Mouse (Mus musculus) frontal cortex, postnatal 36 days (tissue): ENCODE results near the gene Arhgef26.

Experiments used
- DNase-seq, 2 experiments: peaks; one replicate each; pipeline ENCODE4 v3.0.0; 2022; ENCODE audit warnings: low spot score in 2 of 2

The Arhgef26 gene

DNA sequence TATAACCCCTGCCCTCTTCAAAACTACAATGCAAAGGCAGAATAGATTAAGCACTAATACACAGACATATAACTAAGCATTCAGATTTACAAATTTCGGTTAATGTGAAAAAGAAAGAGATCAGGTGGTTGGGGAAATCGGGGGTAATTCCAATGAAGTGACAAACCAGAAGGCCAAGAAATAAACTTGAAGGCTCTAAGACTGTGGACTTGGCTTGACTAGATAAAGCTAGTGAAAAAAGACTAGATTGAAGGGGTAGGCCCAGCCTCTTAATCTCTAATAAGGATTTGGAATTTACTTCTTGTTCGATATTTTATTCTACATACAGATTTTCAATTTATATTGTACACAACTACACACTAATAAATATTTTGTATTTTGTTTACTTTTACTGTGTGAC, at the start of gene Arhgef26:
Gene Arhgef26, plus strand, starts transcription at position 301 of the 400 bp plus-strand sequence.
- no peak for DNase-seq

DNA sequence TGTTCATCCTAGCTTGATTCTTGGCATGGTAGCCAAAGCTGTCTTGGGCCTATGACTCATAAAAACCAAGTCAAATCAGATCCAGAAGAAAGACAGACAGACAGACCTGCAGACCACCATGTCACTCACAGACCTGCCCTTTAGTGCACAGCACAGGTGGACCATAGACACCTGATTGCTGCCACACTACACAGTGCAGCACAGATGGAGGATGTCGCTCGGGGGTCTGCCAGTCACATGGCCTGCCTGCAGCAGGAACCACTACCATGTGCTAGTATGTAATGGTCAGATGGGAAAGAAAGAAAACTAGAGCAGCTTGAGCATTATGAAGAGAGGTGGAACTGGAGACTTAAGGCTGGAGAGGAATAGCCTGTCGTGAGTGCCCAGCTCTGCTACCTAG, 27.7 kb upstream of the Arhgef26 start:
- DNase-seq: no peak

DNA sequence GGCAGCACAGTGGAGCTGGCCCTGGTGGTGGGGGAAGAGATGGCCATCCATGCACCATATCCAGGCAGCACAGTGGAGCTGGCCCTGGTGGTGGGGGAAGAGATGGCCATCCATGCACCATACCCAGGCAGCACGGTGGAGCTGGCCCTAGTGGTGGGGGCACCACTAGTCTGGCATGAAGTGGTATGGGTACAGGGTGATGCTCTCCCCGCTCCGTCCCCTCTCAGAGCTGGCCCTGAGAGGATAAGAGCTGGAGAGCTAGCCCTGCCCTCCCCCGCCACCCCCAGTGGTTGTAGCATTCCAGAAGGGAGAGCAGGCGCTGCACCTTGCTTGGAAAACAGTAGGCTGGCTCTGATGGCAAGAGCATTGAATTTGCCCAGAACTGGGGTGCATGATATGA, 26.9 kb upstream of the Arhgef26 start:
- no peak for DNase-seq

DNA sequence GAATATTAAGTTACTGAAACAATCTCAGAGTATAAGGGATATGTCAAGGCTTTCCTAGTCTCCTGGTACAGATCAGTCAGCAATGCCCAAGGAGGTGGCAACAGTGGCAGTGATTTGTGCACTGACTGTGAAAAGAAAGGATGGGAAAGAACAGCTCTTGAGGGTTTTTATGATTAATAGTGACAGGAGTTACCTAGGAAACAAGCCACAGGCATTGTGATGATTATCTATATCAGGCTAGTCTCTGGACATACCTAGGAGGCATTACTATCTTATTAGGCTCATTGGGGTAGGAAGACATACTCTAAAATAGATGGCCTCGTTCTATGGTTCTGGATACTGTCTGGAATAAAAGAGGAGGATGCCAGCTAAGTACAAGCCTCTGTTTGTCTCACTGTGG, 13.4 kb upstream of the Arhgef26 start:
- no peak for DNase-seq

DNA sequence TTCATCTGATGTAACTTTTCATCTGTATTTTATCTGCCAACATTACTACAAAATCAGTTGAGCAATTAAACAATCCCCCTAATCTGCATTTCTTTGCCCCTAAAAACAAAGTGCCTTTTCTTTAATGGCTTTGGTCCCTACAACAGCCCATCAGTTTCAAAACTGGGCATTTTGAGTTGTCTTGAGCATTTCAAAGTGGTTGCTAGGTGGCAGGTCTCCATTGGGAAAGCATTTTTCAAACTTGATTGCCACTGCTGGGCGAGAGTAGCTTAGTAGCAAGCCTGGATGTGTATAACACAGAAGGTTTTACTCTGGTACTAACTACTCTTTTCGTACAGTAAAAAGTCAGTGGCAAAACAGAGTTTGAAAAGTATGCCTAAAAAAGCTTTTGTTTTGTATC, 10.2 kb upstream of the Arhgef26 start:
- DNase-seq: no peak

DNA sequence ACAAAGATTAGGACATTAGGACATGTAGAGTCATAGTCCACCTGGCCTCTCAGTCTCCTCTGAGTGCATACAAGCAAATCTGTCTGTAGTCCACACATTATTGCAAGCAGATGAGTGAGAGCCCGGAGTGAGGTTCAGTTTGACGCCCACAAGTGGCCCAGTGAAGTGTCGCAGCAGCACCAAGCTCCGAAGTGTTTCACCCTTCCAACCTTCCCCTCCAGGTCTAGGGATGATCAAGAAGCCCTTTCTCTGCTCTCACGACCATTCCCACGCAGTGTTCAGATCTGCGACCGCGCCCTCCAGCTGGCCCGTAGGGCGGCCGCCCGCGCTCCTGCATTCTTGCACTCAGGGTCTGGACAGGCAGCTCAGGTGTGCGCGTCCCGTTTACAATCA, 313 bp downstream of the Arhgef26 start:
- DNase-seq: no peak

DNA sequence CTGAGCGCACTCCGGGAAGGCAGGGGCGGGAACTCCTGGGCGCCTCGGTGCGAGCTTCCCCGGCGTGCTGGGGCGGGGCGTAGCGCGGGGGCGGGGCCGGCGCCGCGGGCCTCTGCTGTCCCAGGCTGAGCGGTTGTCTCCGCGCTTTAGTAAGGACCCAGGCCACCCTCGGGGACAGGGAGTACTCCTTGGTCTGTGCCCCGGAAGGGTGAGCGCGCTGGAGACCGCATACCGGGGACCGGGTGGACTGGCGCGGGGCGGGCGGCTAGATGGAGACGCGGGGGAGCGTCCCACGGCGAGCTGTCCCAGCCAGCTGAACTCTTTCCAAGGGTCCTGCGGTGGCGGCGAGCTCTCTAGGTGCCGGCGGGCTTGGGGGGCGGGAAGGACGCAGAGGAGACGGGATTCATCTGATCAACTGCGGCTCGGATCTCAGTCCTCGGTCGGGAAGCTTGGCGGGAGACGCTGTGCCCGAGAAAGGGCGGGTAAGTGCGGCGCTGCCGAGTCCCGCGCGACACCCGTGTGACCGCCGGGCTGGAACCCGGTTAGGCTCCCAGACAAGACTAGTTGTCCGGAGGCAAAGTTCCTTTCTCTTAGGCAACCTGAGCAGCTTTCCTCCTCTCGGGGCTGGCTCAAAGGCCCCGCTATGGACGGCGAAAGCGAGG, 841 bp downstream of the Arhgef26 start:
- DNase-seq: peak; percentile 24 to 33

DNA sequence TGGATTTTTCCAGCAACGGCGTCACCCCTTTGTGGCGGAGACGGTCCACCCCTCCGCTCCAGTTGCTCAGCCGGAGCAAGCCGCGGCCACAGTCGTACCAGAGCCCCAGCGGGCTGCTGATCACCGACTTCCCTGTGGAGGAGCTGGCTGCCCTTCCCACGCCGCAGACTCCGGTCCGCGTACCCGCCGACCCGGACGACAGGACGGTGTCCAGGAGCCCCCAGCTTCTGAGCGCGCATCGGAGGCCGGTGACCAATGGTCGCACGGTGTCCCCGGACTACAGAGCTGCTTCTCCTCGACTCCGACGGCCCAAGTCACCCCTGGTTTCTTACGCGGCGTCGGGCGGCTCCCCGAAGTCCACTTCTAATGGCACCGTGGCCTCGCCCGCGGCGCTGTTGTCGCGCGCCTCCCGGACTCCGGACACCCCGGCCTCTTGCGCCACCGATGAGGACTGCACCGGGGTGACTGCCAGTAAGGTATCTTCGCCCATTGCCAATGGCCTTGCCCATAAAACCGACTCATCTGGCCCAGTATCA, 1.4 kb downstream of the Arhgef26 start:
- no peak for DNase-seq

DNA sequence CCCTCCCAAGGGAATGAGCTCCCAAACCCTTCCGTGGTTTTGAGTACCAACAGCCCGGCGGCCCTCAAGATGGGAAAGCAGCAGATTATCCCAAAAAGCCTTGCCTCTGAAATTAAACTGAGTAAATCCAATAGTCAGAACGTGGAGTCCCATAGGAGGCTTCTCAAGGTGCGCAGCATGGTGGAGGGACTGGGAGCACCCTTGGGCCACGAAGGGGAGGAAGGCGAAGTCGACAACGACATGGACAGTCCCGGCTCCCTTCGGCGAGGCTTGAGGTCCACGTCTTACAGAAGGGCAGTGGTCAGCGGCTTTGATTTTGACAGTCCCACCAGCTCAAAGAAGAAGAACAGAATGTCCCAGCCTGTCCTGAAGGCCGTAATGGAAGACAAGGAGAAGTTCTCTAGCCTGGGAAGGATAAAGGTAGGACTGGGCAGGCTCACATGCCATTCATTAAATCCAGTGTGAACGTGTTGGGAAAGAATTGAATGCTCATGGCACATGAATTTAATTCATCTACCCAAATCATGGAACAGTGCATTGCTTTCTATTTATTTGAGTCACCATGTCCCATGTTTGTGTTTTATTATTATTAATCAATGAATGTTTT, 2.1 kb downstream of the Arhgef26 start:
- no peak for DNase-seq

DNA sequence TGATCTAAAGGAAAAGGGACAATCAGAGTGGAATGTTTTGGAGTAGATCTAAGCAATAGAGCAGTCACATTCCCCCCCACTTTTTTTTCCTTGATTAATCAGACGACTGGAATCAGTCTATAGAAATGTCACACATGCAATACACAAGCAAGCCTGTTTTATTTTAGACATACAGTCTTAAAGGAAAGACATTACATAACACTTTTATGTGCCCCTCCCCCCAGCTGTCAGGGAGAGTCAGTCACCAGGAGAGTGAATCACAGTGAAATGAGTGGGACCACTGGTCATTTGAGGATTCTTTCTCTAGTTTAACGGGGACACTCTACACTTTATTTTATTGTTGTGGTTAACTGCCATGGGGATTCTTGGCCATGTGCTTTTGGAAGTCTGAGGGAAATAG, 2.7 kb downstream of the Arhgef26 start:
- no peak for DNase-seq

DNA sequence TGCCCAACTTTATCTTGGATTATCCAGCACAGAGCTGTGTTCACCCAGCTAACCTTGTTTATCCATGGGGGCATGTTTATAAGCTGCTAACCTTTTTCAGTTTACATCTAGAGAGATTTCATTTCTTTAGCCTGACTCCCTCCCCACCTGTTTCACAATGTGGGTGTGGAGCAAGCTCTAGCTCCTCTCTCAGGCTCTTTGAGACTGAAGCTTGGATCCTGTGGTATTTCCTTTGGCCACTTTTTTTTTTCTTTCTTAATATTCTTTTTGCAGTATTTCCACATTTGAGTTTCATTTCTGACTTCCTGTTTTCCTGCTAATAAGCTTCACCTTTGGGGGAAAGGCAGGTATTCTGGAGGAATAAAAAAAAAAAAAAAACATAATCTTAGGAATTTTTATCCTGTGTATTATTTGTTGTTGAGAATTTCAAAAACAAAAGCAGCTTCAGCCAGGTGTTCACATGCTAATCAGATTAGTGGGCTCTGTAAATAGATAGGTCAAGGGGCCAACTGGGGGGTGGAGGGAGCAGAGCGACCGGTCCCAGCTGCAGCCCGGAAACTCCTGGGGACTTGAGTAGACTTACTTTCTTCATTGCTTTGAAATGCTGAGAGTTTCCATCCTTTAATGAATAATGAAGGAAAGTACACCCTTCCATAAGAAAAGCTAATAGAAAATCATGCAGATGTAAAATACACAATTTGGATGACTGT, 3.5 kb downstream of the Arhgef26 start:
- no peak for DNase-seq

DNA sequence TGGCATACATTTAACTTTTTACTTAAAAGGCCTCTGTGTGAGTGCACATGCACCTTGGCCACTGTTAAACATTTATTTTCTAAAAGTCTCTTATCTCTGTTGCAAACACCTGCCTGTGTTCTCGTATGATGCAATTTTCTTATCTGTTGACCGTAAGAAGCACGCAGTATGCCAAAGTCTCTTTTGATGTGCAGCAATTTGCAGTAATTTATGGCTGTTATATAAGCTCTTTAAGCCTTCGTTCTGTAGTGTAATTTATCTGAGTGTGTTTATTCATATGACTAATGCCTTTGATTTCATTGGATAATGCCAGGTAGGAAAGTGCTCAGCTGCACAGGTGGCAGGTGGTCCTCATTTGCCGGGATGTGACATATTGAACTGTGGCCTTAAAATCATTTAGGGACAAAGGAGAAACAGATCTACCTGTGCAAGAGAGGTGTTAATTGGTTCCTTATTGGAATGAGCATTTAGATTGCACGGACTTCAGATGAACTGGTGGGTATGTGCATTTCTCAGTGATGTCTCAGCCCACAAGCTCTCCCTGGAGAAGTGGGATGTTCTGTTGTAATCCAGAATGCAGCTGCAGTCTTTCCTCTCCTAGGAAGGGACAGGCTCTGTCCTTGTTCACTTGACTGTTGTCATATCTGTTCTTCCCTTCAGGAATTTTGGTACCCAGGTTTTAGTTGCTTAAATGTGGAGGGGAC, 10.5 kb downstream of the Arhgef26 start:
- DNase-seq: no peak

DNA sequence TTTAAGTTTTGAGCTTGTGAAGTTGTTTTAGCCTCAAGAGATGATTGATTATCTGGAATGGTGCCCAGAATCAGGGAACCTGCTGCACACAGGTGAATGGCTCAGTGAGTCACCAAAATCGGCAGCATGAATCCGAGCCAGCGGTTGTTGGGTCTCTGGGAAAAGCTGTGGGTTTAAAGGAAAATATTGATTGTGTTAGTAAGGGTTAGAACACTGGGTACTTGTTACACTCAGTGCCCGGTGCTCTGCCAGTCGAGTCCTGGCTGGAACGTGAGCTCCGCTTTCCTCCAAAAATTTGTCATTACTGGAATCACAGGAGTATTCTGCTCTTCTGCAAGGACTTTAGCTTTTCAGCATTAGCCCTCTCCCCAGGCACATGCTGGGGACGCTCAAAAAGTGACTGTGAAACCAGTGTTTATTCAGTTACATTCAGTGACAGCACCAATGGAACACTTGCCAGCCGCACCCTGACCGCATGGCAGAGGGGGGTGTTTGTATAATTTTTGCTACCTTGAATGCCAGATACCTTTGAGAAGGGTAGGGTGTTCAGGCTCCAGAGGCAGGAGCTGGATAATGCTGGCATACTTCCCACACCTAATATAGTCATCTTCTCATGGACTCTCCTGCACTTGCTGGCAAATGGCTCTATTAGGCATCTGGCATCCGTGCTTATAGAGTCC, 11.2 kb downstream of the Arhgef26 start:
- no peak for DNase-seq

DNA sequence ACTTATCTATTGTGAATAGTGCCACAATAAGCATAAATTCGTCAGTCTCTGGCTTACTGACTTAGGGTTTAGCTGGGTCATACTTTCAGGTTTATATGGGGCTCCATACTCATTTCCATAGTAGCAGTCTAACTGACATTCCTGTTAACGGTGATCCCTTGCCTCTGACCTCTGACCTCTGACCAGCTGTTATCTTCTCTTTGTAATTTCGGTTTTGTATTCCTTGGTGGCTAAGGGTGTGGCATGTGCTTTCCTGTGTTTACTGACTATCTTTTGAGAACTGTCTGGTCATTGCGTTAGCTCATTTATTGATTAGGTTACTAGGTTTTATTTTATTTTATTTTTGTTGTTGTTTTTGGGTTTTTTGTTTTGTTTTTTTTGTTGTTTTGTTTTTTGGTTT, 13.9 kb downstream of the Arhgef26 start:
- no peak for DNase-seq

DNA sequence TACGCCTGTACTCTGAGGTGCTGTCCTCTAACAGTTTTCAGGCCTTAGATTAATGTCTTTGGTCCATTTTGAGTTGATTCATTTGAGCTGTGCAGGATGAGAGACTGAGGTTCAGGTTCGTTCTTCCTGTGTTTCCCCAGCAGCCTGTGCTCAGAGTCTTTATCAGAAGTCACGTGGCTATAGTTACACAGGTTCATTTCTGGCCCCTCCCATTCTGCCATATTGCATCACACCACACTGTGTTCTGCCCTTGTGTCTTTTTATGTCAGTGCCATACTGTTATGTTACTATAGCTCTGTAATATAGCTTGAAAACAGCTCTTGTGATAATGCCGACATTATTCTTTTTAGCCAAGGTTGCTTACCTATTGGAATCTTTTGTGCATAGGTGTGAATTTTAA, 14.7 kb downstream of the Arhgef26 start:
- no peak for DNase-seq

DNA sequence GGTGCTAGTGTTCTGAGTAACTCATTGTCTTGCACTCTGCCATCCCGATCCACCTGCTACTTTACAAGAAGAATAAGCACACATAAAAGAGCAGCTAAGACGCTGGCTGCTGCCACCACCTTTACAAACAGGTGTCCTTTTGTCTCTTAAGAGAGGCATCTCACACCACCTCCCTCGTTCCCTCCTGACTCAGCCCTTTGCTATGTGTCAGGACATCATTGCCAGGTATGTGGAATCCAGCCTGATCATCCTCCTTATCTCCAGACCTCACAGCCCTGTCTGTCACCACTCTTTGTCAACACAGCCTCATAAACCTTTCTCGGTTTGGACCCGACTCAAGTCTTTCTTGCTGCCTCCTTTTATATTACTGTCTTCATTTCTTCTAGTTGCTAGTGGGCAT, 29.7 kb downstream of the Arhgef26 start:
- no peak for DNase-seq

DNA sequence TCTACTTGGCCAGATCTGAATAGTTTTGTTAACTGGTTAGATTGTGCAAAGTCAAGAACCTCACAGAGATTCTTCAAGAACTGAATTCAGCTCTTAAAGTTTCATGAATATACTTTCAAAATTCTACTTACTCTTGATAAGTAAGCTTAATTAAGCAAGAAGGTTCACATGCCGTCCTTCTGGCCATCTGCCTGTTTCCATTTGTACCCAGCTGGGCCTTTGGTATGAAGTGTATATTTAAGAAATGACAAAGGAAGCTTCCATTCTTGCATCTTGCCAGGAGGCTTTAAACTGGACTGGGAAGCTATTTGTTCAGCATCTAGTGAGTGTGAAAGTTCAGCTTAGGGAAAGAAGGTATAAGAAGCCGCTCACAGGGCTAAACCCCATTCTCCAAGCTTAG, 34.7 kb downstream of the Arhgef26 start:
- DNase-seq: no peak

DNA sequence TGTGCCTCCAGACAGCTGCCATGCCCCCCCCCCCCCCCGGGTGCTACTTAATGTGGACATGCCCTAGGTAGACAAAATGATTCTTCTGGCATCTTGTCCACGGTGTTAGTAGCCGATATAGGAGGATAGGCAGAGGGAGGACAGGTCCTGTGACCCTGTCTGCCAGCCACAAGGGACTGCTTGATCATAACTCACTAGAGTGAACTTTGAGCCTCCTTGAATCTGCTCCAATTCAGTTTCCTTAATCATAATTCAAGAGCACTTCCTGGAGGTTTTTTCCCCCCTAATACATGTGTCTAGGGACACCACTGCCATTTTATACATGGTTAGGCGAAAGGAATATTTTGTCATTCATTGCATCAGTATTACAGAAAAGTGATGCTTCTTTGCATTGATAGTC, 36.2 kb downstream of the Arhgef26 start:
- DNase-seq: no peak

DNA sequence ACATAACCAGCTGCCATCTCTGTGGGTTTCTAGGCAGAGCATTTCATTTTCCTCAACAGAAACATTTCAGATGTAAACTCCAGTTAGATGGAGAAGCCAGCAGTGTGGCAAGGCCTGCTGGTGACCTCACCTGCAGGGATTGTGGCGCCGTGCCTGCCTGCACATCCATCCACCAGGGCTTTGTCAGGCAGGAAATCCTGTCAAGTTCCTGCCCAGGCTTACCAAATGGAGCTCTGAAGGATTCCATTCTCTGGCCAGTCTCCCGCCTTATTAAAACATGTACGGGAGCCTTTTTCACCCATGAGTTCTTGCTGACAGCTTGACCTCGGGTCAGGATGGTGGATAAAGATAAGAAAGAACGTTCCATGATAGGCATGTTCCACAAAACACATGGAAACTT, 36.7 kb downstream of the Arhgef26 start:
- DNase-seq: no peak

DNA sequence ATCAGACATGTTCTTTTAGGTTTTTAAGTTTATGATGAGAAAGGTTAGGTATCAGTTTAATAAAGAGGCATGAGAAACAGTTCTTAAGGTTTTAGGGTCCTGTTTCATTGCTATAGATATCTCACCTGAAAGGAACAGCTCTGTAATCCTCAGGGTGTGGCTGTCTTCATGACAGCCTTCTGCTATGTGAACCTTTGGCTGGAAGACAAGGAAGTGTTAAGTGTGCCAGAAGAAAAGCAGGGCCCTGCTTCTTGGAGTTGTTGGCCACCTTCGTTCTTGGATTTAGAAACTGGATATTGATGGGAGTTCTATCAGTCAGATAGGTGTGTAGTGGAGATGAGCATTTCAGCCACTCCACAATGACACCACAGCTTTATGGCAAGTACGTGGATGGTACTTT, 38.6 kb downstream of the Arhgef26 start:
- DNase-seq: no peak

DNA sequence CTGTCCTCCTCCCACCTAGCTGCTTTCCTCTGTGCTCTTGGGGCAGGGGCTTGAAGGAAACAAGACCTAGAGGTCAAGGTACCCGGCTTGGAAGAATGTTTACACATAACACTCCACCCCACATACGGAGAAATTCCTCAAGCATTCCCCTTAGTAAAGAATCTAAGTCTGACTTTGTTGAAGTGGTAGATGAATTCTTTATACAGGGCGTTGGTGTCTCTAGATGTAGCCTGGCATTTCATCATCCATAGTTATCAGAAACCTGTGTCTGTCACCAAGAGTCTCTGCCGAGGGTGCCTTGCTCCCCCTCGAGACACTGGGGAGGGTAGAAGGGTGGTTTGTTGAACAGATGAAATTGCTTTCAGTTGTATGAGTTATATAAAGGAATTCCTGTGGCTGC, 41.8 kb downstream of the Arhgef26 start:
- no peak for DNase-seq

DNA sequence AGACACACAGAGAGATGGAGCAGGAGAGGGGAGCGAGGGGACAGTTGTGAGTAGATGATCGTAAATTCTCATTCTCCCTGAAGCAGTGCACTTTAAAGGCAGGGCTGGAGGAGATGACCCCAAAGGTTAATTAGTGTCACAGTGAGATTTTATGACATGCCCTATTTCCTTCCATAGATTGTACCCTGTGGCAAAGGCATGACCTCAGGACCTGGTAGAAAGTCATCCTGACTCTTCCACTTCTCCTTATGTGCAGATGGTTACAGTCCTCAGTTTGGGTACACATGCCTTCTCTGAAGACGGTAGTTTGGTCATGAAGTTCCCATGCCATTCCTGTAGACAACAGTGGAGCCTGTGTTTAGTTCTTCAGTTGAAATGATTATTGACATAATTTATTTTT, 42.3 kb downstream of the Arhgef26 start:
- DNase-seq: no peak
